Mouse (Mus musculus): Measurements from ENCODE around the gene Gm16181.

GRCm38 (mm10) chr17:35180093-35180492, 40.5 kb upstream of the Gm16181 start:
- no peak for TF ChIP-seq CTCF (IDR thresholded peaks at IDR 0.05; ENCODE audit: low read depth, low read length)
- no peak for TF ChIP-seq POLR2A (IDR thresholded peaks at IDR 0.05; ENCODE audit: borderline replicate concordance, low read depth, low read length)
